Mouse (Mus musculus) inflammation-experienced regulatory T-cells, adult 6 months (primary cell): ENCODE data around the gene Psmb6. TPM values are rescaled to one million over a fixed set of nuclear protein-coding genes. Genes with fewer than 3 reads are reported as not detected.

Experiments used
- ATAC-seq: one replicate; pipeline ENCODE4 v1.8.0; 2017
- polyA plus RNA-seq, 3 experiments: library from polyadenylated mRNA; unstranded; fragments of 100-300 nt; shearing (Covaris generic); gene quantifications; one replicate each; pipeline ENCODE4 v1.2.1; 2017

Gene Psmb6
- polyA plus RNA-seq, 3 experiments from 2014 or later: 376 to 387 (median 385) TPM

- no peak for ATAC-seq
Measured at GRCm38 (mm10) chr11:70571641-70572040, 46.5 kb downstream of the Psmb6 start.

GRCm38 (mm10) chr11:70572348-70572902 lies 47.3 kb downstream of the Psmb6 start:
- no peak for ATAC-seq

GRCm38 (mm10) chr11:70573872-70574271 lies 48.7 kb downstream of the Psmb6 start:
- ATAC-seq: no peak

- no peak for ATAC-seq
Measured at GRCm38 (mm10) chr11:70577201-70577600, 52.0 kb downstream of the Psmb6 start.

Other genes starting within 250 kb of the Psmb6 start
- not detected for gene Alox12e, start 202.7 kb upstream of the Psmb6 start, polyA plus RNA-seq
- gene Alox15, start 173.3 kb upstream of the Psmb6 start, polyA plus RNA-seq: under 1 TPM; 0.24 to 0.59 (median 0.26) TPM
- gene Pelp1, start 115.3 kb upstream of the Psmb6 start, polyA plus RNA-seq: 1 to 10 TPM; 5.2 to 7.3 (median 6.5) TPM
- gene Arrb2, start 92.7 kb upstream of the Psmb6 start, polyA plus RNA-seq: 100 to 1,000 TPM in 2 of 3 experiments, 10 to 100 TPM in 1; 50.6 to 129 (median 119) TPM
- 10 to 100 TPM; 76.7 to 81.3 (median 80.3) TPM for gene Med11, start 73.4 kb upstream of the Psmb6 start, polyA plus RNA-seq
- gene Zmynd15, start 65.9 kb upstream of the Psmb6 start, polyA plus RNA-seq: not detected
- gene Cxcl16, start 65.4 kb upstream of the Psmb6 start, polyA plus RNA-seq: under 1 TPM; 0.62 to 0.85 (median 0.72) TPM
- 1 to 10 TPM; 1.6 to 3.2 (median 2.3) TPM for gene Tm4sf5, start 20.1 kb upstream of the Psmb6 start, polyA plus RNA-seq
- gene Vmo1, start 10.8 kb upstream of the Psmb6 start, polyA plus RNA-seq: not detected
- not detected for gene Gltpd2, start 6.2 kb upstream of the Psmb6 start, polyA plus RNA-seq
- not detected for gene Gm40193, start 7.6 kb downstream of the Psmb6 start, polyA plus RNA-seq
- gene Pld2, start 14.7 kb downstream of the Psmb6 start, polyA plus RNA-seq: 1 to 10 TPM; 1.8 to 2.1 (median 2.0) TPM
- gene Mink1, start 37.5 kb downstream of the Psmb6 start, polyA plus RNA-seq: 10 to 100 TPM in 1 of 3 experiments, 1 to 10 TPM in 2; 6.2 to 11.8 (median 9.2) TPM
- gene 4930544D05Rik, start 90.5 kb downstream of the Psmb6 start, polyA plus RNA-seq: not detected
- gene Chrne, start 93.8 kb downstream of the Psmb6 start, polyA plus RNA-seq: 1 to 10 TPM in 1 of 3 experiments, under 1 TPM in 2; 0.51 to 3.0 (median 0.78) TPM
- under 1 TPM; 0.17 to 0.69 (median 0.21) TPM for gene Gp1ba, start 113.8 kb downstream of the Psmb6 start, polyA plus RNA-seq
- 100 to 1,000 TPM; 276 to 454 (median 423) TPM for gene Rnf167, start 121.9 kb downstream of the Psmb6 start, polyA plus RNA-seq
- 100 to 1,000 TPM in 2 of 3 experiments, 10 to 100 TPM in 1; 85.3 to 111 (median 111) TPM for gene Slc25a11, start 122.1 kb downstream of the Psmb6 start, polyA plus RNA-seq
- 1,000 to 10,000 TPM; 3,037 to 4,758 (median 3,214) TPM for gene Pfn1, start 129.3 kb downstream of the Psmb6 start, polyA plus RNA-seq
- 10 to 100 TPM in 2 of 3 experiments, 1 to 10 TPM in 1; 6.2 to 27.4 (median 21.7) TPM for gene Eno3, start 131.8 kb downstream of the Psmb6 start, polyA plus RNA-seq
- gene Spag7, start 144.0 kb downstream of the Psmb6 start, polyA plus RNA-seq: 100 to 1,000 TPM; 131 to 155 (median 137) TPM
- 10 to 100 TPM; 11.5 to 17.1 (median 12.8) TPM for gene Camta2, start 162.7 kb downstream of the Psmb6 start, polyA plus RNA-seq
- 1 to 10 TPM in 1 of 3 experiments, under 1 TPM in 1, not detected in 1; 0.44 to 1.0 TPM for gene Inca1, start 174.8 kb downstream of the Psmb6 start, polyA plus RNA-seq
- gene Kif1c, start 175.2 kb downstream of the Psmb6 start, polyA plus RNA-seq: 1 to 10 TPM in 2 of 3 experiments, under 1 TPM in 1; 0.99 to 2.0 (median 1.3) TPM
- 1 to 10 TPM; 3.4 to 5.8 (median 4.6) TPM for gene Zfp3, start 238.8 kb downstream of the Psmb6 start, polyA plus RNA-seq